Mouse (Mus musculus) gastrocnemius, postnatal 25 days (tissue): ENCODE results near the gene Npff. TPM values are rescaled to one million over a fixed set of nuclear protein-coding genes. Genes with fewer than 3 reads are reported as not detected.

Experiments
- DNase-seq: peaks from one replicate; pipeline ENCODE4 v3.0.0; 2022
- total RNA-seq, 2 experiments: library from RNA; stranded (reverse); gene quantifications; 1 replicate in 1 of 2; 2 replicates in 1 of 2; pipeline ENCODE4 v1.2.3; 2021

Gene Npff
- total RNA-seq, 2 experiments from 2014 or later, result 1.3 to 1.8 TPM

- DNase-seq, result no peak
Measured at GRCm38 (mm10) chr15:102503924-102504782, 20.6 kb downstream of the Npff start.

DNA sequence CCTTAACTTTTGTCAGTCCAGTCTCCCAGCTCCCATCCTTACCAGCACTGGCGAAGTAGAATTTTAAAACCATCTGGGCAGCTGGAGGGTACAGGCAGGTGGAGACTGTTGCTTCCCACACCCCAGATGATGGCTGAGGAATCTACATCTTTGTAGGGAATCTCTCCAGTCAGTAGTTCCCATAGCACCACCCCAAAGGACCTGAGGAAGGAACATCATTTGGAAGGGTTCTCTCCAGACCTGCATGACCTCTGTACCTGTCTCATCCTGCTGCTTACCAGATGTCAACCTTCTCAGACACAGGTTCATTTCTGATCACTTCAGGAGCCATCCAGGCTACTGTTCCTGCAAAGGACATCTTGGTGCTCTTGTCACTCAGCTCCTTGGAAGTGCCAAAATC is 21.3 kb downstream of the Npff start, which contains the start of gene Gm10337:
Gene Gm10337, plus strand, starts transcription at position 276 of the 400 bp plus-strand sequence.
- DNase-seq, result no peak

DNA sequence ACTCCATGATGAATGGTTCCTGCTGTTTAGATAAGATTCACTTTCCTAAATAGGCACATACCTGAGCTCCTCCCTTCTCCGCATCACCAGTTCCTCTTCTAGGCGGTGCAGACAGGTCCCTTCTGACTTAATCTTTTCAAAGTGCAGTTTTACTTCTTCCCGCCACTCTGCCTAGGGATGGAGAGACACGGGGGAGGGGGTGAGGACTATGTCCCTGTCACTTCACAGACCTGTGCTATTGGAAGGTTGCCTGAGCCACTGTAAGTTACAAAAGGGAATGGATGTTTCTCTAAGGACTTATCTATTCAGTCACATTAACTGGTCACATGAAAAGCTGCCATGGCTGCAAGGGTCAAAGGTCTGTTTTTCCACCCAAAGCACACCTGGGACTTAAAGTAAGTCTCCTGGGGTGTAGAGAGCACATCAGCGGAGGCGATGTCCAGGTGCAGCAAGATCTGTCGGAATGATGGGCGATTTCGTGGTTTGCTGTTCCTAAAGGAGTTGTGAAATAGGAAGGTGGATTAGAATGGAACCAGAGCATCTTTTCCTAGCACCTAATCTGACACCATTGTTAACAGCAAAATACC is 22.4 kb downstream of the Npff start:
- DNase-seq, result no peak

GRCm38 (mm10) chr15:102501084-102501814 is 23.5 kb downstream of the Npff start:
- DNase-seq, result no peak

DNA sequence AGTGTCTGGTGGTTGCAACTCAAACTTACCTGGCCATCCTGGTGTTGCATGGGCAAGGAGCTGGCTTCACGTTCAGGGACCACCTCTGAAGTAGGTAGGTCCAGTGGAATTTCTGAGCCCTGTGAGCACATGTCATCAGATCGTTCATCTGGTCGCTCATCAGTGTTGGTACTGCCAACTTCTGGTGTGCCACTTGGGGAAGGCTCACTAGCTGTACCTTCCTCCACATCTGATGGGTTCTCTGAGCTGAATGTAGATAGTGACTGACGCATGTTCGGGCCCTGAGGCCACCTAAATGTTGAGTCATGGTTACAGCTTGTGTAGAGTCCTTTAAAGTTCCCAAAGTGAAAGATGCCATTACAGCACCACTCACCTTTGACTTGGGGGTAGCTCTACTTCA is 24.3 kb downstream of the Npff start:
- no peak for DNase-seq

DNA sequence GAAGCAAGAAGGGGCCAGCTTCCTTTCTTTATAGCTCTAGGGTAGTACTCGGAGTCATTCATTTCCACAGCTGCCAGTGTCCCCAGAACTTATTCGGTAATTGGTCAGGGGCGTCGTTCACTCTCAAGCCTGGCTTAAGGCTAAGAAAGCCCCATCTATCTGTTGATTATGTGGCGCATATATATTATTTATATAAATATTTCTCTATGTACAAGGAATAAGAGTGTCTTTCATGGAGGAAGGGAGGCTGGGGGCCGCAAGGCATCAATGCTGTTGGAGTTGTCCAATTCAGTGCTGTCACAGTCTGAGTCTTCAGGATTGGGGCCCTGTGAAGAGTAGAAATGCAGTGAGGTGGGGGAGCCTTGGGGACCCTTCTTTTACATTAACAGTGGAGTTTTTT is 24.9 kb downstream of the Npff start:
- no peak for DNase-seq

DNA sequence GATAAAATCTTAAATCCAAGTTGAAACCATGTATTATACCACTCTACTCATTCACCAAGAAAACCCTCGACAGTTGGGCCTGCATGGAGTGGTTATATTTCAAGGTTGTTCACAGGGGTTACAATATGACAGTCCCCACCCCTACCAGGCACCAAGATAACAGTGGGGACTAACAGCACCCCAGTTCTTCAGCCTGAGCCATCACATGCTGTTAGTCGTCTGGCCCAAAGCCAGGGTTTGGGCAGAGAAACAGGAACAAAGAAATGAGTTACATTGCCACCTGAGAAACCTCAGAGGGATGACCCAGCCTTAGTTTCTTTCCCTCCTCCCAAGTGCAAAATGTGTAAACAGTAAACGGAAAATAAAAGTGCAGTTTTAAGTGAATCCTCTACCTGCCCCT is 25.4 kb downstream of the Npff start:
- no peak for DNase-seq

GRCm38 (mm10) chr15:102498322-102498721 is 26.4 kb downstream of the Npff start:
- DNase-seq, result no peak

DNA sequence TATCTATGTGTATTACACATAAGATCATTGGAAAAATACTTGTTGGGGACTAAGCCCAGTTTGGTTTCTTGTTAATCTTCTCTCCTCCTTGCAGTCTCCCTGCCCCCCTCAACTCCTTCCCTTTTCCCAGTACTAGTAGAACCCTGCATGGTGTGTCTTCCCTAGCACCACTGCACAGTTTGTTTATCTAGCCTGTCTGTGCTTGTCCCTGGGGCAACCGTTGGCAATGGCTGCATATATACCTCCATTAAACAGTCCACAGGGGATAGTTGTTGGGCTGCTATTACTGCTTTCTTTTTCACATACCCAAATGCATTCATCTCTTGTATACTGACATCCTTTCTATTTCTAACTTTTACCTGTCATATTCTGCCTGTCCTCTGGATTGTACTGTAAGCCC is 37.1 kb downstream of the Npff start:
- DNase-seq, result no peak

DNA sequence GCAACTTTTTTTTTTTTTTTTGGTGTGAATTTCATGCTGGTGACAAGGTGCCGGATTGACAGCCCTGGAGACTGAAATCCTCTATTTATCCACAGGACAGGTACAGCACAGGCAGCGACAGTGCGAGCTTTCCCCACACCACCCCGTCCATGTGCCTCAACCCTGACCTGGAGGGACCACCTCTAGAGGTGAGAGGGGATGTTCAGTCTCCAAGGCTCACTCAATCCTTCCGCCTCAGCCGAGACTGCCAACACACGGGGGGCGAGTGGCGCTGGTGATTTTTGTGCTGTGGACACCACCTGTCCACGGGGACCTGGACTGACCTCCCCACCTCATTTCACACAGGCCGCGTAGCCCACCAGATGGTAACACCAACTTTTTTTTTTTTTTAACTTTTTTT is 38.9 kb downstream of the Npff start:
- no peak for DNase-seq

GRCm38 (mm10) chr15:102483136-102483535 is 41.6 kb downstream of the Npff start:
- DNase-seq, result no peak

- no peak for DNase-seq
Measured at GRCm38 (mm10) chr15:102474520-102474919, 50.2 kb downstream of the Npff start.

Other genes with a start within 250 kb of the Npff start
- 10 to 100 TPM; 12.1 to 14.1 TPM for gene Mfsd5, start 245.5 kb downstream of the Npff start, total RNA-seq
- gene Espl1, start 228.7 kb downstream of the Npff start, total RNA-seq, result 1 to 10 TPM in 1 of 2 experiments, under 1 TPM in 1; 0.51 to 1.4 TPM
- gene Pfdn5, start 198.8 kb downstream of the Npff start, total RNA-seq, result 100 to 1,000 TPM; 189 to 204 TPM
- 10 to 100 TPM; 14.0 to 16.2 TPM for gene Myg1, start 193.2 kb downstream of the Npff start, total RNA-seq
- gene Aaas, start 174.2 kb downstream of the Npff start, total RNA-seq, result 1 to 10 TPM; 6.0 to 7.5 TPM
- not detected for gene Sp7, start 157.8 kb downstream of the Npff start, total RNA-seq
- 10 to 100 TPM; 15.9 to 20.9 TPM for gene Sp1, start 118.8 kb downstream of the Npff start, total RNA-seq
- gene Amhr2, start 79.6 kb downstream of the Npff start, total RNA-seq, result 1 to 10 TPM; 2.8 to 6.3 TPM
- gene Prr13, start 65.9 kb downstream of the Npff start, total RNA-seq, result 10 to 100 TPM; 12.9 to 13.2 TPM
- gene Pcbp2, start 54.4 kb downstream of the Npff start, total RNA-seq, result 100 to 1,000 TPM; 409 to 410 TPM
- gene Gm10337, start 21.2 kb downstream of the Npff start, total RNA-seq, result 1 to 10 TPM in 1 of 2 experiments, not detected in 1; 3.8 TPM
- gene Map3k12, start 7.9 kb downstream of the Npff start, total RNA-seq, result 1 to 10 TPM; 1.7 to 1.8 TPM
- gene Tarbp2, start 6.8 kb downstream of the Npff start, total RNA-seq, result 10 to 100 TPM; 31.9 to 34.6 TPM
- gene Gm28047, start 100.1 kb upstream of the Npff start, total RNA-seq, result 1 to 10 TPM in 1 of 2 experiments, not detected in 1; 1.0 TPM
- 10 to 100 TPM; 41.6 to 51.6 TPM for gene Atf7, start 100.5 kb upstream of the Npff start, total RNA-seq
- gene Atp5g2, start 147.4 kb upstream of the Npff start, total RNA-seq, result 10 to 100 TPM; 28.6 to 29.3 TPM
- 10 to 100 TPM; 58.1 to 58.3 TPM for gene Calcoco1, start 197.2 kb upstream of the Npff start, total RNA-seq